ENCODE assay signal across 17 mouse cellular contexts in genomic region chr15:79127101-79127500, GRCm38 (mm10). TPM values are rescaled to one million over a fixed set of nuclear protein-coding genes. Genes with fewer than 3 reads are reported as not detected.
"Had no signal": no experiment of that assay in that cellular context is flagged by ENCODE, and none has a peak within 500 bp of the region (broad histone marks: within the 10 kb centered on the region; RNA-seq: fewer than 3 reads in every experiment).

No protein-coding gene starts in this region.

- DNase-seq: gastrocnemius, postnatal 25 days had no signal

- ATAC-seq: hindbrain, embryonic 16.5 days; intestine, embryonic 15.5 days; intestine, postnatal 0 days; liver, embryonic 12.5 days had no signal

- H3K27me3 ChIP-seq: heart, embryonic 12.5 days; hindbrain, embryonic 12.5 days; intestine, embryonic 15.5 days; limb, embryonic 13.5 days; limb, embryonic 15.5 days; liver, embryonic 12.5 days had no signal

- H3K27ac ChIP-seq: gastrocnemius, adult 2 months; heart, adult 2 months; hindbrain, embryonic 10.5 days; hindbrain, embryonic 12.5 days; hindbrain, embryonic 14.5 days; intestine, embryonic 15.5 days; layer of hippocampus, adult 2 months; limb, embryonic 13.5 days; limb, embryonic 15.5 days; liver, embryonic 12.5 days had no signal

- H3K4me3 ChIP-seq: gastrocnemius, adult 2 months; heart, adult 2 months; heart, embryonic 12.5 days; hindbrain, embryonic 10.5 days; hindbrain, embryonic 12.5 days; intestine, embryonic 15.5 days; layer of hippocampus, adult 2 months; limb, embryonic 13.5 days; limb, embryonic 15.5 days; liver, embryonic 12.5 days had no signal

- H3K9me3 ChIP-seq: intestine, embryonic 15.5 days; limb, embryonic 15.5 days had no signal

- H3K9ac ChIP-seq: heart, embryonic 12.5 days; hindbrain, embryonic 12.5 days; hindbrain, embryonic 14.5 days; intestine, embryonic 15.5 days; limb, embryonic 13.5 days; limb, embryonic 15.5 days; liver, embryonic 12.5 days had no signal

- H3K4me2 ChIP-seq: heart, embryonic 12.5 days; hindbrain, embryonic 12.5 days; hindbrain, embryonic 14.5 days; intestine, embryonic 15.5 days; limb, embryonic 13.5 days; limb, embryonic 15.5 days; liver, embryonic 12.5 days had no signal

- H3K4me1 ChIP-seq: hindbrain, embryonic 12.5 days; intestine, embryonic 15.5 days; limb, embryonic 13.5 days; liver, embryonic 12.5 days had no signal

RNA-seq across cellular contexts. Expression of gene 1700088E04Rik, which starts 14.0 kb away (rescaled TPM):
- total RNA-seq: granulocyte monocyte progenitor cell, adult 5-6 weeks had no signal

RNA-seq across cellular contexts. Expression of gene Sox10, which starts 37.9 kb away (rescaled TPM):
- total RNA-seq: granulocyte monocyte progenitor cell, adult 5-6 weeks; liver, adult 2 months had no signal
- polyA plus RNA-seq: inflammation-experienced regulatory T-cells, adult 6 months; liver, adult 2 months had no signal
